Mouse (Mus musculus) activated CD4-positive, CD25-positive, alpha-beta regulatory T cell, adult 9 weeks (primary cell): Measurements from ENCODE around the gene Dirc2. TPM values are rescaled to one million over a fixed set of nuclear protein-coding genes. Genes with fewer than 3 reads are reported as not detected.

Source experiments
- polyA plus RNA-seq: library from polyadenylated mRNA; unstranded; fragments of 100-300 nt; shearing (Covaris generic); gene quantifications from one replicate; pipeline ENCODE4 v1.2.1, GENCODE M21; 2017

Dirc2 gene
- polyA plus RNA-seq, result 1.5 TPM

GRCm38 (mm10) chr16:35768785-35769642, at the start of gene Dirc2:
Gene Dirc2 (minus strand): TSS chr16:35769356.

GRCm38 (mm10) chr16:35769878-35770657, 912 bp upstream of the Dirc2 start, which contains the start of gene Hspbap1:
Gene Hspbap1 (plus strand): TSS chr16:35770375.

Other genes with a start within 250 kb of the Dirc2 start
- gene Sema5b, start 228.2 kb downstream of the Dirc2 start, polyA plus RNA-seq, result not detected
- gene Hspbap1, start 1.0 kb upstream of the Dirc2 start, polyA plus RNA-seq, result 32.1 TPM
- 130 TPM for gene Parp14, start 102.2 kb upstream of the Dirc2 start, polyA plus RNA-seq
- gene Parp9, start 169.1 kb upstream of the Dirc2 start, polyA plus RNA-seq, result 118 TPM
- gene Dtx3l, start 169.8 kb upstream of the Dirc2 start, polyA plus RNA-seq, result 110 TPM
- 71.8 TPM for gene Kpna1, start 209.4 kb upstream of the Dirc2 start, polyA plus RNA-seq